Mouse (Mus musculus) ES-Bruce4 (cell line): ENCODE data around the gene Cys1. TPM values are rescaled to one million over a fixed set of nuclear protein-coding genes. Genes with fewer than 3 reads are reported as not detected.

ENCODE experiments used
- H3K27ac ChIP-seq: 2 replicates; pipeline ENCODE4 v1.5.1; 2012; ENCODE audit warnings: low read length, inconsistent platforms; ENCODE audit not compliant: insufficient read depth
- H3K27me3 ChIP-seq: 2 replicates; pipeline ENCODE4 v1.6.1; 2012; ENCODE audit warnings: mild to moderate bottlenecking, low read length, inconsistent platforms; ENCODE audit not compliant: control insufficient read depth, poor library complexity, insufficient read depth, severe bottlenecking
- H3K36me3 ChIP-seq: 2 replicates; pipeline ENCODE4 v1.6.1; 2012; ENCODE audit warnings: inconsistent platforms, mild to moderate bottlenecking, low read length, moderate library complexity; ENCODE audit not compliant: control insufficient read depth, poor library complexity, insufficient read depth, severe bottlenecking
- H3K4me1 ChIP-seq: one replicate; pipeline ENCODE4 v1.8.1; 2011; ENCODE audit warnings: low read length; ENCODE audit not compliant: control insufficient read depth, insufficient read depth
- H3K4me3 ChIP-seq: 2 replicates; pipeline ENCODE4 v1.5.1; 2011; ENCODE audit warnings: low read depth, mild to moderate bottlenecking, low read length
- H3K9ac ChIP-seq: 2 replicates; pipeline ENCODE4 v1.6.1; 2012; ENCODE audit warnings: low read depth, mild to moderate bottlenecking, inconsistent platforms; ENCODE audit not compliant: poor library complexity, severe bottlenecking
- H3K9me3 ChIP-seq: replicated peaks from 2 replicates; pipeline ENCODE4 v1.6.1; 2012; ENCODE audit warnings: mild to moderate bottlenecking, low read length, inconsistent platforms; ENCODE audit not compliant: control insufficient read depth, poor library complexity, insufficient read depth, severe bottlenecking
- CTCF ChIP-seq: IDR thresholded peaks from one replicate; pipeline ENCODE4 v1.8.1; 2011; ENCODE audit warnings: low read depth, low read length
- EP300 ChIP-seq: IDR thresholded peaks from 2 replicates; pipeline ENCODE4 v1.6.1; 2011; ENCODE audit warnings: low read depth, low read length; ENCODE audit not compliant: insufficient read depth
- POLR2A ChIP-seq: IDR thresholded peaks from one replicate; pipeline ENCODE4 v1.8.1; 2011; ENCODE audit warnings: low read length; ENCODE audit not compliant: insufficient read depth
- polyA plus RNA-seq: library from polyadenylated mRNA; stranded (reverse); fragments of >200 nt; gene quantifications from 2 replicates; pipeline ENCODE4 v1.2.4, GENCODE M21; 2011; ENCODE audit warnings: low read depth; ENCODE audit not compliant: missing spikeins, insufficient read depth, insufficient read length

The Cys1 gene
- not detected in 2 replicates for polyA plus RNA-seq

- Histone ChIP-seq H3K4me3 (peak within 1 kb of the TSS; percentile 74), H3K4me1 (no peaks in the 10 kb centered on the region), H3K9me3 (no peaks in the 10 kb centered on the region), H3K9ac (peak within 1 kb of the TSS; percentile 68), H3K27me3 (peaks cover 8% of the 10 kb centered on the region), H3K36me3 (no peaks in the 10 kb centered on the region), H3K27ac (no peak within 1 kb of the TSS)
- TF ChIP-seq POLR2A (no peak), CTCF (no peak), EP300 (no peak)
Measured at GRCm38 (mm10) chr12:24681286-24682023, at the start of gene Cys1. Gene Cys1, minus strand, starts transcription at chr12:24681813.

- no peaks in the 10 kb centered on the region for H3K36me3 ChIP-seq
- H3K9ac ChIP-seq, result no peak overlapping the region
- H3K4me1 ChIP-seq, result no peaks in the 10 kb centered on the region
- H3K9me3 ChIP-seq, result peaks cover 7% of the 10 kb centered on the region; the same call in 1 of the 2 replicates
- H3K27me3 ChIP-seq, result no peaks in the 10 kb centered on the region
- H3K27ac ChIP-seq, result peak overlapping the region; percentile 67
- H3K4me3 ChIP-seq, result no peak overlapping the region
- no peak for TF ChIP-seq CTCF
- 0 out of 2 replicates have a peak, but pooled peaks have one; percentile 57 for TF ChIP-seq EP300
Measured at GRCm38 (mm10) chr12:24724369-24724768, 42.8 kb upstream of the Cys1 start.

GRCm38 (mm10) chr12:24723859-24724258 lies 42.2 kb upstream of the Cys1 start:
- Histone ChIP-seq H3K9me3 (peaks cover 2% of the 10 kb centered on the region; the same call in 1 of the 2 replicates), H3K27ac (peak overlapping the region; percentile 67), H3K4me1 (no peaks in the 10 kb centered on the region), H3K27me3 (no peaks in the 10 kb centered on the region), H3K36me3 (no peaks in the 10 kb centered on the region), H3K9ac (no peak overlapping the region), H3K4me3 (no peak overlapping the region)
- TF ChIP-seq POLR2A, result no peak
- no peak for TF ChIP-seq EP300
- TF ChIP-seq CTCF, result no peak

GRCm38 (mm10) chr12:24723434-24723833 lies 41.8 kb upstream of the Cys1 start:
- Histone ChIP-seq H3K4me1 (no peaks in the 10 kb centered on the region), H3K36me3 (no peaks in the 10 kb centered on the region), H3K9me3 (no peaks in the 10 kb centered on the region; the same call in 1 of the 2 replicates), H3K27ac (peak overlapping the region; percentile 67; the same call in 1 of the 2 replicates), H3K27me3 (no peaks in the 10 kb centered on the region), H3K4me3 (no peak overlapping the region), H3K9ac (no peak overlapping the region)
- TF ChIP-seq CTCF (no peak), EP300 (no peak), POLR2A (no peak)

- no peak for TF ChIP-seq POLR2A
- TF ChIP-seq EP300, result 0 out of 2 replicates have a peak, but pooled peaks have one; percentile 12
- TF ChIP-seq CTCF, result peak; percentile 94
- Histone ChIP-seq H3K27ac (no peak overlapping the region), H3K27me3 (no peaks in the 10 kb centered on the region), H3K36me3 (peaks cover 20% of the 10 kb centered on the region), H3K9me3 (no peaks in the 10 kb centered on the region), H3K9ac (no peak overlapping the region), H3K4me1 (no peaks in the 10 kb centered on the region), H3K4me3 (no peak overlapping the region)
Measured at GRCm38 (mm10) chr12:24716721-24717301, 35.2 kb upstream of the Cys1 start.
